Mouse (Mus musculus) liver, embryonic 14.5 days (tissue): ENCODE results near the gene Zfp646. TPM values are rescaled to one million over a fixed set of nuclear protein-coding genes. Genes with fewer than 3 reads are reported as not detected.
A peak's percentile ranks its signal among the peaks of the same experiment; 100 is the strongest.

Source experiments
- ATAC-seq: fragments of 200-750 bp; cut with Nextera tagmentation; 2 replicates; pipeline ENCODE4 v1.8.0; 2017; ENCODE audit warnings: moderate number of reproducible peaks, mild to moderate bottlenecking, moderate library complexity; ENCODE audit not compliant: insufficient read depth
- DNase-seq, 3 experiments: peaks; one replicate each; pipeline ENCODE4 v3.0.0-alpha.2; 2012 to 2013; ENCODE audit warnings: low read depth in 3 of 3, low spot score in 3 of 3
- H3K27ac ChIP-seq: fragments of 300-500 bp; sonication (generic); 2 replicates; pipeline ENCODE4 v1.5.1; 2014; ENCODE audit warnings: moderate library complexity, mild to moderate bottlenecking, control low read depth, inconsistent platforms
- H3K27me3 ChIP-seq: fragments of 300-500 bp; sonication (generic); 2 replicates; pipeline ENCODE4 v1.6.1; 2014; ENCODE audit warnings: mild to moderate bottlenecking, low read length, moderate library complexity; ENCODE audit not compliant: control insufficient read depth, insufficient read depth
- H3K36me3 ChIP-seq: fragments of 300-500 bp; sonication (generic); replicated peaks from 2 replicates; pipeline ENCODE4 v1.6.1; 2014; ENCODE audit warnings: low read depth; ENCODE audit not compliant: control insufficient read depth, insufficient read depth
- H3K4me1 ChIP-seq, 2 experiments: fragments of 200-500 bp in 1 of 2; fragments of 300-500 bp in 1 of 2; sonication (generic) in 1 of 2; replicated peaks; 2 replicates each; pipeline ENCODE4 v1.6.1; 2012 to 2014; ENCODE audit warnings: antibody characterized with exemption in 1 of 2, inconsistent platforms in 1 of 2, low read length in 1 of 2; ENCODE audit not compliant: control insufficient read depth in 2 of 2, insufficient read depth in 2 of 2
- H3K4me2 ChIP-seq: fragments of 300-500 bp; sonication (generic); 2 replicates; pipeline ENCODE4 v1.6.1; 2014; ENCODE audit warnings: low read depth, mild to moderate bottlenecking, control low read depth, moderate library complexity
- H3K4me3 ChIP-seq, 2 experiments: fragments of 200-500 bp in 1 of 2; fragments of 300-500 bp in 1 of 2; sonication (generic) in 1 of 2; 2 replicates each; pipeline ENCODE4 v1.5.1; 2012 to 2014; ENCODE audit warnings: low read depth in 2 of 2, low read length in 2 of 2, mild to moderate bottlenecking in 2 of 2, control low read depth in 1 of 2, inconsistent platforms in 1 of 2, moderate library complexity in 1 of 2; ENCODE audit not compliant: insufficient read depth in 1 of 2
- H3K9ac ChIP-seq: fragments of 300-500 bp; sonication (generic); replicated peaks from 2 replicates; pipeline ENCODE4 v1.6.1; 2014; ENCODE audit warnings: mild to moderate bottlenecking, control low read depth, moderate library complexity
- H3K9me3 ChIP-seq: fragments of 300-500 bp; sonication (generic); 2 replicates; pipeline ENCODE4 v1.6.1; 2016; ENCODE audit warnings: low read length, mixed read lengths; ENCODE audit not compliant: control insufficient read depth
- CTCF ChIP-seq: IDR thresholded peaks from 2 replicates; pipeline ENCODE4 v1.5.1; 2016; ENCODE audit warnings: antibody characterized with exemption, low read depth, control low read depth
- EP300 ChIP-seq: IDR thresholded peaks from 2 replicates; pipeline ENCODE4 v1.6.1; 2016; ENCODE audit warnings: antibody characterized with exemption, low read depth
- WGBS: fragments of 180-500 bp; shearing (Covaris S2); extraction: QIAGEN DNeasy Blood & Tissue Kit; methylation state at CpG from one replicate; pipeline ENCODE4 v1.1.7; 2014; ENCODE audit not compliant: insufficient replicate concordance; 5-methylcytosine and 5-hydroxymethylcytosine counted together
- polyA plus RNA-seq, 2 experiments: library from polyadenylated mRNA; depleted of rRNA in 1 of 2; stranded (reverse) in 1 of 2; unstranded in 1 of 2; fragments of >200 nt; fragmentation: Nextera tagmentation in 1 of 2; extraction: Ambion mirVana in 1 of 2; gene quantifications; 2 replicates each; pipeline versions ENCODE4 v1.2.1 to v1.2.3; 2012 to 2014

Zfp646 gene
- polyA plus RNA-seq, 2 experiments, result 4.6 to 6.7 TPM

DNA sequence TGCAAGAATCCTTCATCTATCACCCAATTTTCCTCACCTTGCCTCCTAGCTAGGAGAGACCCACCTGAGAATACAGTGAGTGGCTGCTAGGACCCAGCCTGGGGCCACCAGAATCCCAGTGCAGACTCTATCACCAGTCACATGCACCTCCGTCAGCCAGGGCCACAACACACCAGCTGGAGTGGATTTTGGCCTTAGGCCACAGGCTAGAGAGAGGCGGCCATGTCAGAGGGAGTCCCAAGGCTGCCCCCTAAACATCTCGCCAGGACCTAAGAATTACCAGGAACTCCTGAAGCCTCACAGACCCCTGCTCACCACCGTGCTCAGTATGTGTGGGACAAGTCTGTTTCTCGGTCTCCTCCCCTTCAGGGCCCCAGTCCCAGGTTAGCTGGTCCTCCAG, 58.1 kb downstream of the Zfp646 start:
- Histone ChIP-seq H3K4me1 (peaks cover 6 to 16% of the 10 kb centered on the region in 2 experiments; a peak in 3 of 4 replicates), H3K27me3 (no peaks in the 10 kb centered on the region), H3K4me3 (no peak overlapping the region), H3K4me2 (no peak overlapping the region), H3K9ac (no peak overlapping the region), H3K36me3 (no peaks in the 10 kb centered on the region), H3K9me3 (no peaks in the 10 kb centered on the region), H3K27ac (no peak overlapping the region)
- no peak for DNase-seq
- 72% methylated on average over 5 of the region's 5 CpGs for WGBS
- ATAC-seq, result no peak
- TF ChIP-seq EP300 (no peak), CTCF (no peak)

DNA sequence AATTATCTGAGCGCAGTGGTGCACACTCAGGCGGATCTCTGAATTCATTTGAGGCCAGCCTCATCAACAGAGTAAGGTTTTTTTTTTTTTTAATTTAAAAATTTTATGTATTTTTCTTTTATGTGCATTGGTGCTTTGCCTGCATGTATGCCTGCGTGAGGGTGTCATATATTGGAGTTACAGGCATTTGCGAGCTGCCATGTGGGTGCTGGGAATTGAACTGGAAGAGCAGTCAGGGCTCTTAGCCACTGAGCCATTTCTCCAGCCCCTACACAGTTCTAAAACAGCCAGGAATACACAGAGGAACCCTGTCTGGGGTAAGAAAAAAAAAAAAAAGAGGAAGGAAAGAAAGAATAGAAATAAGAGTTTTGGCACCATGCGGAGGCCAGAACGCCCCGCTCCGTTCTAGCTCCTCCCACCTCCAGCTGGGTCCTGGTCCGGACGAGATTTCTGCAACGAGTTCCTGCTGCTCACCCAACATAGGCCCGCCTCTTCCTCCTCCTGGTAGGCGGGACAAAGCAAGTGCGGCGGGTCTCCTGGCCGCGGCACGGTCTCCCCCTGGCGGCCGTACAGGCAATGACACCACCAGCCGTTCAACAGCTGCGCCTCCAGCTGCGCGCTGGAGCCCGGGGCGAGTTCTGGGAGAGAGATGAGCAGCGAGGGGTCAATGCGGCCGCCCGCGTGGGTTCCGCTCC, 59.2 kb downstream of the Zfp646 start:
- TF ChIP-seq EP300 (no peak), CTCF (peak; percentile 99)
- Histone ChIP-seq H3K4me1 (peaks cover 3 to 9% of the 10 kb centered on the region in 2 experiments; a peak in 3 of 4 replicates), H3K9ac (peak overlapping the region; percentile 77), H3K27me3 (no peaks in the 10 kb centered on the region), H3K9me3 (no peaks in the 10 kb centered on the region), H3K36me3 (no peaks in the 10 kb centered on the region), H3K27ac (no peak overlapping the region), H3K4me3 (peak overlapping the region; percentile 64 to 81), H3K4me2 (peak overlapping the region; percentile 99)
- 6% methylated on average over 32 of the region's 32 CpGs for WGBS
- DNase-seq (peak; percentile 90), ATAC-seq (peak; percentile 91)

Other genes starting within 250 kb of the Zfp646 start
- gene Bcl7c, start 167.3 kb upstream of the Zfp646 start, polyA plus RNA-seq (2012; rRNA removed), result 11.6 and 12.5 TPM in 2 replicates
- 21.7 and 27.9 TPM in 2 replicates for gene Bcl7c, start 167.3 kb upstream of the Zfp646 start, polyA plus RNA-seq (2014; fragmentation: Nextera tagmentation; extraction: Ambion mirVana)
- gene Ctf1, start 163.5 kb upstream of the Zfp646 start, polyA plus RNA-seq (2012; rRNA removed), result 2.6 and 4.3 TPM in 2 replicates
- gene Ctf1, start 163.5 kb upstream of the Zfp646 start, polyA plus RNA-seq (2014; fragmentation: Nextera tagmentation; extraction: Ambion mirVana), result 1.7 and 2.5 TPM in 2 replicates
- gene Ctf2, start 144.1 kb upstream of the Zfp646 start, polyA plus RNA-seq (2012; rRNA removed), result not detected in 2 replicates
- 0.05 and 0.15 TPM in 2 replicates for gene Ctf2, start 144.1 kb upstream of the Zfp646 start, polyA plus RNA-seq (2014; fragmentation: Nextera tagmentation; extraction: Ambion mirVana)
- gene Fbxl19, start 131.7 kb upstream of the Zfp646 start, polyA plus RNA-seq (2012; rRNA removed), result 10.8 and 11.3 TPM in 2 replicates
- gene Fbxl19, start 131.7 kb upstream of the Zfp646 start, polyA plus RNA-seq (2014; fragmentation: Nextera tagmentation; extraction: Ambion mirVana), result 0.85 and 1.1 TPM in 2 replicates
- 6.9 and 7.2 TPM in 2 replicates for gene Orai3, start 106.4 kb upstream of the Zfp646 start, polyA plus RNA-seq (2012; rRNA removed)
- gene Orai3, start 106.4 kb upstream of the Zfp646 start, polyA plus RNA-seq (2014; fragmentation: Nextera tagmentation; extraction: Ambion mirVana), result 3.9 and 4.9 TPM in 2 replicates
- gene Setd1a, start 99.6 kb upstream of the Zfp646 start, polyA plus RNA-seq (2012; rRNA removed), result 5.7 TPM in 2 replicates
- gene Setd1a, start 99.6 kb upstream of the Zfp646 start, polyA plus RNA-seq (2014; fragmentation: Nextera tagmentation; extraction: Ambion mirVana), result 10.5 and 12.3 TPM in 2 replicates
- 1.2 TPM in 1 of 2 replicates, not detected in the other for gene Gm49388, start 90.6 kb upstream of the Zfp646 start, polyA plus RNA-seq (2012; rRNA removed)
- not detected in 2 replicates for gene Gm49388, start 90.6 kb upstream of the Zfp646 start, polyA plus RNA-seq (2014; fragmentation: Nextera tagmentation; extraction: Ambion mirVana)
- gene Hsd3b7, start 75.6 kb upstream of the Zfp646 start, polyA plus RNA-seq (2012; rRNA removed), result 44.8 and 45.5 TPM in 2 replicates
- gene Hsd3b7, start 75.6 kb upstream of the Zfp646 start, polyA plus RNA-seq (2014; fragmentation: Nextera tagmentation; extraction: Ambion mirVana), result 44.8 and 45.5 TPM in 2 replicates
- 20.4 and 34.9 TPM in 2 replicates for gene Stx4a, start 51.9 kb upstream of the Zfp646 start, polyA plus RNA-seq (2012; rRNA removed)
- 7.2 and 8.1 TPM in 2 replicates for gene Stx4a, start 51.9 kb upstream of the Zfp646 start, polyA plus RNA-seq (2014; fragmentation: Nextera tagmentation; extraction: Ambion mirVana)
- 0.95 and 1.1 TPM in 2 replicates for gene Stx1b, start 51.7 kb upstream of the Zfp646 start, polyA plus RNA-seq (2012; rRNA removed)
- gene Stx1b, start 51.7 kb upstream of the Zfp646 start, polyA plus RNA-seq (2014; fragmentation: Nextera tagmentation; extraction: Ambion mirVana), result 0.05 and 0.21 TPM in 2 replicates
- gene Zfp668, start 607 bp downstream of the Zfp646 start, polyA plus RNA-seq (2012; rRNA removed), result 3.0 TPM in 2 replicates
- gene Zfp668, start 607 bp downstream of the Zfp646 start, polyA plus RNA-seq (2014; fragmentation: Nextera tagmentation; extraction: Ambion mirVana), result 3.9 and 4.3 TPM in 2 replicates
- gene Prss53, start 14.7 kb downstream of the Zfp646 start, polyA plus RNA-seq (2012; rRNA removed), result 0.38 and 0.48 TPM in 2 replicates
- gene Prss53, start 14.7 kb downstream of the Zfp646 start, polyA plus RNA-seq (2014; fragmentation: Nextera tagmentation; extraction: Ambion mirVana), result 0.05 and 0.29 TPM in 2 replicates
- not detected in 2 replicates for gene Gm21974, start 19.2 kb downstream of the Zfp646 start, polyA plus RNA-seq (2012; rRNA removed)
- not detected in 2 replicates for gene Gm21974, start 19.2 kb downstream of the Zfp646 start, polyA plus RNA-seq (2014; fragmentation: Nextera tagmentation; extraction: Ambion mirVana)
- gene Vkorc1, start 19.4 kb downstream of the Zfp646 start, polyA plus RNA-seq (2012; rRNA removed), result 74.0 and 104 TPM in 2 replicates
- gene Vkorc1, start 19.4 kb downstream of the Zfp646 start, polyA plus RNA-seq (2014; fragmentation: Nextera tagmentation; extraction: Ambion mirVana), result 107 and 116 TPM in 2 replicates
- gene Bckdk, start 27.9 kb downstream of the Zfp646 start, polyA plus RNA-seq (2012; rRNA removed), result 28.0 and 29.7 TPM in 2 replicates
- 68.3 and 76.0 TPM in 2 replicates for gene Bckdk, start 27.9 kb downstream of the Zfp646 start, polyA plus RNA-seq (2014; fragmentation: Nextera tagmentation; extraction: Ambion mirVana)
- gene Kat8, start 36.3 kb downstream of the Zfp646 start, polyA plus RNA-seq (2012; rRNA removed), result 9.6 and 13.7 TPM in 2 replicates
- gene Kat8, start 36.3 kb downstream of the Zfp646 start, polyA plus RNA-seq (2014; fragmentation: Nextera tagmentation; extraction: Ambion mirVana), result 15.7 and 17.6 TPM in 2 replicates
- gene Prss8, start 53.9 kb downstream of the Zfp646 start, polyA plus RNA-seq (2012; rRNA removed), result 8.3 and 12.6 TPM in 2 replicates
- gene Prss8, start 53.9 kb downstream of the Zfp646 start, polyA plus RNA-seq (2014; fragmentation: Nextera tagmentation; extraction: Ambion mirVana), result 9.8 and 10.3 TPM in 2 replicates
- 2.0 and 2.3 TPM in 2 replicates for gene Prss36, start 70.5 kb downstream of the Zfp646 start, polyA plus RNA-seq (2012; rRNA removed)
- 3.0 TPM in 2 replicates for gene Prss36, start 70.5 kb downstream of the Zfp646 start, polyA plus RNA-seq (2014; fragmentation: Nextera tagmentation; extraction: Ambion mirVana)
- 169 and 278 TPM in 2 replicates for gene Fus, start 91.2 kb downstream of the Zfp646 start, polyA plus RNA-seq (2012; rRNA removed)
- 15.8 and 17.1 TPM in 2 replicates for gene Fus, start 91.2 kb downstream of the Zfp646 start, polyA plus RNA-seq (2014; fragmentation: Nextera tagmentation; extraction: Ambion mirVana)
- gene Pycard, start 117.6 kb downstream of the Zfp646 start, polyA plus RNA-seq (2012; rRNA removed), result 13.8 and 20.2 TPM in 2 replicates
- gene Pycard, start 117.6 kb downstream of the Zfp646 start, polyA plus RNA-seq (2014; fragmentation: Nextera tagmentation; extraction: Ambion mirVana), result 37.1 and 39.3 TPM in 2 replicates
- 0.03 and 0.04 TPM in 2 replicates for gene Trim72, start 127.7 kb downstream of the Zfp646 start, polyA plus RNA-seq (2012; rRNA removed)
- gene Trim72, start 127.7 kb downstream of the Zfp646 start, polyA plus RNA-seq (2014; fragmentation: Nextera tagmentation; extraction: Ambion mirVana), result not detected in 2 replicates
- 1.9 and 2.7 TPM in 2 replicates for gene Itgam, start 186.4 kb downstream of the Zfp646 start, polyA plus RNA-seq (2012; rRNA removed)
- 1.1 and 1.5 TPM in 2 replicates for gene Itgam, start 186.4 kb downstream of the Zfp646 start, polyA plus RNA-seq (2014; fragmentation: Nextera tagmentation; extraction: Ambion mirVana)
- gene Gm49368, start 186.5 kb downstream of the Zfp646 start, polyA plus RNA-seq (2012; rRNA removed), result 0.02 TPM in 1 of 2 replicates, not detected in the other
- 0.03 TPM in 1 of 2 replicates, not detected in the other for gene Gm49368, start 186.5 kb downstream of the Zfp646 start, polyA plus RNA-seq (2014; fragmentation: Nextera tagmentation; extraction: Ambion mirVana)